Mouse (Mus musculus): Measurements from ENCODE around the gene Cela1.

DNA sequence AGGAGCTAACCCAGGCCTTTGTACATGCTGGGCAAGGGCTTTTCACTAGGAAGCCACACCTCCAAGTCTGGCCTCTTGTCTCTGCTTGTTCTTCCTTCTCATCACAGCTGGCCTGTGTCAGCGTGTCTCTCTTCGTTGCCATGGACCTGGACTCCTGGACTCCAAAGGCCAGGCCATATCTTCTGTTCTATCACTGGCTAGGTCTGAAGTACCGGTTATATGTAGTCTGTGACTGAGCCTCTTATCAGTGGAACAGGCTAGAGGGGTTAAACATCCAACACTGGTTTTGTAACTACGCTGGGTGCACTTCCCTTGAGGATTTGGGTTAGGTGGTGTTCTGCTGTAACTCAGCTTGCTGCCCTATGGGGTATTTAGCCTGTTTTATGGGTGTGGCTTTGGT is 34.3 kb upstream of the Cela1 start:
- TF ChIP-seq POLR2A (IDR thresholded peaks at IDR 0.05; ENCODE audit: low read depth, low read length) (no peak), CTCF (IDR thresholded peaks at IDR 0.05; ENCODE audit: borderline replicate concordance, insufficient read depth, low read length) (no peak)

All from embryonic fibroblast, embryonic 13.5 days (primary cell).